Mouse (Mus musculus): ENCODE results near the gene Ear1. TPM values are rescaled to one million over a fixed set of nuclear protein-coding genes. Genes with fewer than 3 reads are reported as not detected.

Ear1 gene
- polyA plus RNA-seq (2017; shearing (Covaris generic)): not detected

GRCm38 (mm10) chr14:43875417-43875816, at the start of gene Ear1:
Ear1 (minus strand) TSS chr14:43875517.

GRCm38 (mm10) chr14:43924688-43925403, 49.5 kb upstream of the Ear1 start, which contains the start of gene Gm8113:
Gm8113 (plus strand) TSS chr14:43925390.

GRCm38 (mm10) chr14:43923459-43923858, 48.1 kb upstream of the Ear1 start, which contains the start of gene Ear10:
Ear10 (minus strand) TSS chr14:43923559.

GRCm38 (mm10) chr14:43784645-43785044, 90.7 kb downstream of the Ear1 start, which contains the start of gene Gm8180:
Gm8180 (minus strand) TSS chr14:43784745.

Other genes with a start within 250 kb of the Ear1 start
- gene Gm8165, start 198.3 kb downstream of the Ear1 start, polyA plus RNA-seq (2017; shearing (Covaris generic)): not detected
- gene Gm7324, start 177.7 kb downstream of the Ear1 start, polyA plus RNA-seq (2017; shearing (Covaris generic)): 0.82 TPM
- not detected for gene Gm16506, start 148.0 kb downstream of the Ear1 start, polyA plus RNA-seq (2017; shearing (Covaris generic))
- not detected for gene Gm6526, start 127.7 kb downstream of the Ear1 start, polyA plus RNA-seq (2017; shearing (Covaris generic))
- gene Gm8180, start 90.8 kb downstream of the Ear1 start, polyA plus RNA-seq (2017; shearing (Covaris generic)): not detected
- gene Ear10, start 48.0 kb upstream of the Ear1 start, polyA plus RNA-seq (2017; shearing (Covaris generic)): not detected
- 0.19 TPM for gene Gm8113, start 49.9 kb upstream of the Ear1 start, polyA plus RNA-seq (2017; shearing (Covaris generic))
- gene Ang5, start 81.6 kb upstream of the Ear1 start, polyA plus RNA-seq (2017; shearing (Covaris generic)): not detected
- gene Ang6, start 126.8 kb upstream of the Ear1 start, polyA plus RNA-seq (2017; shearing (Covaris generic)): not detected
- gene Ear2, start 227.1 kb upstream of the Ear1 start, polyA plus RNA-seq (2017; shearing (Covaris generic)): not detected
- gene Gm3327, start 248.3 kb upstream of the Ear1 start, polyA plus RNA-seq (2017; shearing (Covaris generic)): not detected